Mouse (Mus musculus) cerebral cortex, adult 2 months (tissue): ENCODE results near the gene Rpusd4.

Experiments used
- WGBS: fragments of 180-500 bp; shearing (Covaris S2); methylation state at CpG from one replicate; pipeline ENCODE4 v1.1.7; 2018; 5-methylcytosine and 5-hydroxymethylcytosine counted together

Gene Rpusd4

GRCm38 (mm10) chr9:35289992-35290391 is 22.3 kb downstream of the Rpusd4 start:
- 66% methylated on average over 7 of the region's 7 CpGs for WGBS

DNA sequence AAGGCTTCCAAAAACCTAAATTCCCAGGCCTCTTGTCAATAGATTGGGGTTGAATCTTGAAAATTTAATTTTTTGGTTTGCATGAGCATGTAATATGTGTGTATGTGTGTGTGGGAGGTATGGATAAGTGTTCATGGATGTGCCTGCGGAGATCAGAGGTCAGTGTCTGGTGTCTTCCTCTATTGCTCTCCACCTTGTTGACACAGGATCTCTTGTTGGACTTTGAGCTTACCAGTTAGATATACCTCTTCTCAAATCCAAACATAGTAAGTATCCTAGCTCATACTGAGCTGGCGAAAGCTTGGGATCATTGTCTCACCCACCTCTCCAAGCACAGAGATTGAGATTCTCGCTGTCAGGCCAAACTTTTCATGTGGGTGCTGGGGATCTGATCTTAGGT is 22.8 kb downstream of the Rpusd4 start:
- 97% methylated on average over 3 of the region's 3 CpGs for WGBS

GRCm38 (mm10) chr9:35290916-35291315 is 23.3 kb downstream of the Rpusd4 start:
- 71% methylated on average over 4 of the region's 4 CpGs for WGBS

DNA sequence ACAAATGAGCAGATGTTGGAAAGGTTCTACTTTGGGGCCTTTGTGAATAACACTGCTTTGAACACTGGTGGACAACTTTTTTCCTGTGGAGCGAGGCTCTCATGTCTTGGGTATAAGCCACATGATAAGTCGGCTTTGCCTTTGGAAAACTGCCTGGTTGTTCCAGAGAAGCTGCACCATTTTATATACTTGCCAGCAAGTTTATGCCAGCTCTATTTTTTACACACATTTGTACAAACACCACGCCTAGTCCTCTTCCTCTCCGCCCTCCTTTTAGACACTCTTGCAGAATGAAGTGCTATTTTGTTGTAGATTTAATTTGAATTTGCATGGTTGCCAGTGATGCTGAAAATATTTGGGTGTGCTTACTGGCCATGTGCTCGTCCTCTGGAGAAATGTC is 25.8 kb downstream of the Rpusd4 start:
- WGBS = 58% methylated on average over 5 of the region's 5 CpGs

DNA sequence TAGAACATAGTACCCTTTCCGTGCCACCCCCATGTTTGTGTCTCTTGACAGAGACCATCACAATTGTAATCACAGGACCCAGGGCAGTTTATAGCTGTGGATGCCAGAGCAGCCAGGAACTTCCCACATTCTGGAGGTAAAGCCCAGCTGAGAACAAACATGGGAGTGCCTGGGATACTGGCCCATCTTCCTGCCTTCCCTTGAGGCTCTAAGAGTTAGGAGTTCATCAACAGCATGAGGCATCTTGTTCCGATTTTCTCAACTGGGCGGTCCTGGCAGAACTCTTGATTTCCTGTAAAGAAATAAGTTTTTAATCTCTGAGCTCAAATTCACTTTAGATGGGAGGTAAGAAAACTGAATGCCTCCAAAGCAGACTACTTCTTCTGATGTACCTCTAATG is 34.5 kb downstream of the Rpusd4 start:
- 93% methylated on average over 3 of the region's 3 CpGs for WGBS

- 48% methylated on average over 7 of the region's 7 CpGs for WGBS
These were observed 39.8 kb downstream of the Rpusd4 start for GRCm38 (mm10) chr9:35307461-35307860.

- WGBS = 75% methylated on average over 6 of the region's 6 CpGs
These were observed 42.7 kb downstream of the Rpusd4 start for GRCm38 (mm10) chr9:35310377-35310776.

DNA sequence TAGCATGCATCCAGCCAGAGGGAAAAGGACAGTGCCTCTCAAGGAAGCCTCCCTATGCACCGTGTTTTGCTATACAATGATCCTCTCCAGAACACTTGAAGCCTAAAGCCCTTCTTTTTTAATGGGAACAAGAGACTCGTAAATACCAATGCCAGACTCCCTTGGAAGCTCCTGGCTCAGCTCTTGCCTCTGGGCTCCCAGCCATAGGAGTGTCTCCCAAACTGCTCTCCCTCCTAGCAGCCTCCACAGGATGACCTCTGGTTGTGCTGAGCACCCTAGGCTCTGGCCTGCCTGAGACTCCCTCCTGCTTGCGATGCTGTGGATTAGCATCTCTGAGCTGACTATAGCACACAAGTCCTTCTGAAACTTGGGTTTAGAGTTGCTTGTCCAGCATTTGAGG is 44.9 kb downstream of the Rpusd4 start:
- WGBS = 65% methylated on average over 3 of the region's 3 CpGs

DNA sequence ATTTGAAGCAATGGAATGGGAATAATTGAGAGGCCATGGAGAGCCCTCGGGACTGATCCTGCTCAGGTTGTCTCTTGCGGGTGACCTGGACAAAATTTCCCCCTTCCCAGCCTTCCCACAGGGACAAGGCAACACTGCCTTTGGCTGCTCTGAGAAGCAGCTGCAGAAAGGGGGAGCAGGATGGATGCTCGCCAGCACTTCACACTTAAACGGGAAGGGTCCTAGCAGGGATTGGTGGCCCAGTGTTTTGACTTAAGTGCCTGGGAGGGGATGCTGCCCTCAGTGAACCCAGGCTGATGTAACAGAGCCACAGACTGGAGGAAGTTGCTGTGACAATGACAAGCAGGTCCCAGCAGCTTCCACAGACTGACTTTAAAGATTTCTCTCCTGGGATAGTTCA is 45.9 kb downstream of the Rpusd4 start:
- 46% methylated on average over 4 of the region's 4 CpGs for WGBS

DNA sequence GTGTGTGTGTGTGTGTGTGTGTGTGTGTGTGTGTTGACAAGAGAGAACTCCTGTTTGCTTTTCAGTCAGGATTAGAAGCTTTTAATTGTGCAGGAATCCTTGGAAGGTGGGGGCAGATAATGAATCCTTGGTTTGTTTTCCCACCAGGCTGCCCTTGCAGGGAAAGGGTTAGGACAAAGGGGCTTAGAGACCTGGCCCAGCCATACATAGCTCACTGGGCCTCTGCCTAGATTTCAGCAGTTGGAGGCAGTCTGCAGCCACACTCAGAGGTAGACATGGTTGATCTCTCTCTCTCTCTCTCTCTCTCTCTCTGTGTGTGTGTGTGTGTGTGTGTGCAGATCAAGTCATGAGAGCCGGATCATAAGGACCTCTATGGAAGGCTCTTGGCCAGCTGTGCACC is 46.6 kb downstream of the Rpusd4 start:
- 83% methylated on average over 1 of the region's 1 CpGs for WGBS

GRCm38 (mm10) chr9:35316771-35317211 is 49.1 kb downstream of the Rpusd4 start:
- WGBS = 79% methylated on average over 3 of the region's 3 CpGs

GRCm38 (mm10) chr9:35317233-35317980 is 49.7 kb downstream of the Rpusd4 start:
- WGBS = 90% methylated on average over 9 of the region's 9 CpGs

- WGBS = 54% methylated on average over 9 of the region's 9 CpGs
These were observed 51.0 kb downstream of the Rpusd4 start for GRCm38 (mm10) chr9:35318537-35319172.

DNA sequence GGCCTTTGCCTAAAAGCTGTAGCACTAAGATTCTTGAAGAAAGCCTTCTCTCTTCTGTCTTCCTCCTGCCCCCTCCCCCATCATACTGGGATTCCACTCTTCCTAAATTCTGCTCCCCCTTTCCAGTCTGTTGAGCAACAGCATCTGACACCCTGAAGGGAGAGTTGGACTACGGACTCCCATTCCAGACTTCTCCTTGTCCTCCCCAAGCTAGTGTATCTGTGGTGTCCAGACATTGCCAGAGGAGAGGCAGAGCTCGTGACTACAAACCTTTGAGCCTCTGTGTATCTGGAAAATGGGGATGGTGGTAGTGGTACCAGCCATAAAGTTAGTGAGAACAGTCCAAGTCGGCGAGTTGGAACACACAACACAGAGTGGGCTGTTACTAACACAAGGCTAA is 52.6 kb downstream of the Rpusd4 start:
- WGBS = 96% methylated on average over 4 of the region's 4 CpGs

- 84% methylated on average over 4 of the region's 4 CpGs for WGBS
These were observed 56.3 kb downstream of the Rpusd4 start for GRCm38 (mm10) chr9:35323974-35324373.

DNA sequence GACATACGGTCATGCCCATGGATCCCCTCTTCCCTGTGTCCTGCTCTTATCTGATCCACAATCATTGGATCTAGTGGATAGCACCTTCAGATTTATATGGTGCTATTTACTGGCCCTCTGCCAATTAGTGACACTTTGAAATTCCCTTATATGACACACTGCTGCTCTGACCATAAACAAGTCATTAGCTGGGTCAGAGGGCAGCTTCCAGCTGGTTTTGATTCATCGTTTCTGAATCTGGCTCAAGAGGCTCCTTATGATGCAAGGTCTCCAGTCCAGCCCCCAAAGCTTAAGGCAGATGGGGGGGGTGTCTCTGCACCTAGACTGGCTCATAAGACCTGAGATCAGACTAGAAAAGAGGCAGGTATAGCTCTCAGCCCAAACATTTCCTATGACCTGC is 56.9 kb downstream of the Rpusd4 start:
- 85% methylated on average over 2 of the region's 2 CpGs for WGBS

DNA sequence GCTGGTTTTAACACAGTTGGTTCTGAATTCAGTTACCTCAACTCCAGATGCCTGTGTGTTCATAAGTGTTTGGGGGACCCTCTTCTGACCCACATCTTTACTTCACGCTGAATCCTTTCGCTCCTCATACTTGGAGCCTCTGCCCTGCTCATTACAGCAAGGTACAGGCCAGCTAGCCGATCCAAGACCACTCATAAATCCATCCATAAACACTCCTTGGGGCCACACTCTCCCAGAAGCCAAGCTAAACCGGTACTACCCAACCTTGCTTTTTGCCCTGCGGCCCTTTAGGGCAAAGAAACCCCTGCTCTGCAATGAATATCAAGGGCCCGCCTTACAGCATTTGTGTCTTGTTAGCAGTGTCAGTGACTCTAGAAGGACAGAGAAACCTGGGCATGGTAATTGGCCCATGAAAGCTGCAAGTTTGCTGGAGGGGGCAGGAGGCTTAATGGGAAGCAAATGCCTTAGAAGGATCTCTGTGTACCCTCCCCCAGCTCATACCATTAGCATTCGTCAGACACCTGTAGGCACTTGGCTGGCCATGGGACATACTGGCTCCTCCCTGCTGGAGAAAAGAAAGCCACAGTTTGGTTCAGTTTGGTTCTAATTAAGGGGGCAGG is 59.1 kb downstream of the Rpusd4 start:
- WGBS = 80% methylated on average over 7 of the region's 7 CpGs
